Mouse (Mus musculus) neural tube, embryonic 15.5 days (tissue): Measurements from ENCODE around the gene Sh3rf3. TPM values are rescaled to one million over a fixed set of nuclear protein-coding genes. Genes with fewer than 3 reads are reported as not detected.

Experiments used
- ATAC-seq: fragments of 200-750 bp; cut with Nextera tagmentation; 2 replicates; pipeline ENCODE4 v1.8.0; 2017; ENCODE audit warnings: mild to moderate bottlenecking, moderate TSS enrichment, moderate library complexity; ENCODE audit not compliant: low FRiP score
- H3K27ac ChIP-seq: fragments of 300-500 bp; sonication (generic); replicated peaks from 2 replicates; pipeline ENCODE4 v1.5.1; 2015; ENCODE audit warnings: mild to moderate bottlenecking, inconsistent platforms
- H3K27me3 ChIP-seq: fragments of 300-500 bp; sonication (generic); replicated peaks from 2 replicates; pipeline ENCODE4 v1.6.1; 2015; ENCODE audit warnings: inconsistent platforms
- H3K36me3 ChIP-seq: fragments of 300-500 bp; sonication (generic); 2 replicates; pipeline ENCODE4 v1.6.1; 2015; ENCODE audit warnings: inconsistent platforms
- H3K4me1 ChIP-seq: fragments of 300-500 bp; sonication (generic); 2 replicates; pipeline ENCODE4 v1.6.1; 2015; ENCODE audit warnings: inconsistent platforms
- H3K4me2 ChIP-seq: fragments of 300-500 bp; sonication (generic); 2 replicates; pipeline ENCODE4 v1.6.1; 2015; ENCODE audit warnings: inconsistent platforms, mild to moderate bottlenecking, moderate library complexity
- H3K4me3 ChIP-seq: fragments of 300-500 bp; sonication (generic); replicated peaks from 2 replicates; pipeline ENCODE4 v1.5.1; 2015; ENCODE audit warnings: mild to moderate bottlenecking, inconsistent platforms
- H3K9ac ChIP-seq: fragments of 300-500 bp; sonication (generic); replicated peaks from 2 replicates; pipeline ENCODE4 v1.6.1; 2015; ENCODE audit warnings: mild to moderate bottlenecking, inconsistent platforms
- H3K9me3 ChIP-seq: fragments of 300-500 bp; sonication (generic); replicated peaks from 2 replicates; pipeline ENCODE4 v1.6.1; 2016; ENCODE audit warnings: inconsistent platforms
- WGBS: fragments of 180-500 bp; shearing (Covaris S2); methylation state at CpG from one replicate; pipeline ENCODE4 v1.1.7; 2015; ENCODE audit warnings: mixed read lengths; 5-methylcytosine and 5-hydroxymethylcytosine counted together
- polyA plus RNA-seq: library from polyadenylated mRNA; unstranded; fragments of >200 nt; fragmentation: Nextera tagmentation; extraction: Ambion mirVana; gene quantifications from 2 replicates; pipeline ENCODE4 v1.2.1, GENCODE M21; 2015

The Sh3rf3 gene
- 3.3 and 3.6 TPM in 2 replicates for polyA plus RNA-seq

- Histone ChIP-seq H3K4me1 (peaks cover 21% of the 10 kb centered on the region), H3K9ac (peak within 1 kb of the TSS; percentile 59), H3K27ac (peak within 1 kb of the TSS; percentile 84), H3K27me3 (peaks cover 18% of the 10 kb centered on the region), H3K9me3 (no peaks in the 10 kb centered on the region), H3K4me2 (peak within 1 kb of the TSS; percentile 92), H3K4me3 (peak within 1 kb of the TSS; percentile 54), H3K36me3 (no peaks in the 10 kb centered on the region)
- peak; percentile 49 for ATAC-seq
- WGBS = under 1% methylated on average over 78 of the region's 79 CpGs
Observed at GRCm38 (mm10) chr10:58813081-58813800, at the start of gene Sh3rf3. TSS of gene Sh3rf3 (plus strand) at chr10:58813359.

DNA sequence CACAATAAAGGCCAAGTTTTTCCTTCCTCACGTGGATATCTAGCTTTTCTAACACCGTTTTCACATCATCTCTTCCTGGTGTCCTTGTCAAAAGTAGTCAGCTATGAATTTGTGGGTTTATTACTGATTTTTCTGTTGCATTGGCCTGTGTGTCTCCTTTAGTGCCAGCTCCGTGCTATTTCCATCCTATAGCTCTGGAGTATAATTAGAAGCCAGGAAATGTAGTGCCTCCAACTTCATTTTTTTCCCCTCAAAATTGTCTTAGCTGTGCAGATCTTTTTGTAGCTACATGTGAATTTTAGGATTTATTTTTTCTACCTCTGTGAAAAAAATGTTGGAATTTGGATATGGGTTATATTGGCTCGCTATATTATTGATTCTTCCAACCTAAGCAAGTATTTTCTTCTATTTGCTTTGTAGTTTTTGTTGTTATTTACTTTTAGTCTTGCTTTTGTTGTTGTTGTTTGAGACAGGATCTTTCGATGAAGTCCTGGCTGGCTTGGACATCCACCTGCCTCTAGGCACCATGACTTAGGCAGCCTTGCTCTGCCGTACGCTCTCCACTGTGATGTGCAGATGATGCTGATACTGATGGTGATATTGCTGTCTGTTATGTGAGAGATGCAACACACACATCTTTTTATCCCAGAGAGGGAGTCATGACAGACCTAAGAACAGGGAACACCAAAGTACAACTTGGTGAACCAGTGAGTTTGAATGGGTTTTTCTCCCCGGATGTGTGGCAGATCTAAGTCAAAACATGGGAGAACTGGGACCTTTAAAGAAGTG is 24.5 kb upstream of the Sh3rf3 start:
- Histone ChIP-seq H3K4me3 (no peak overlapping the region), H3K9me3 (no peaks in the 10 kb centered on the region), H3K9ac (no peak overlapping the region), H3K4me2 (no peak overlapping the region), H3K4me1 (no peaks in the 10 kb centered on the region), H3K27ac (no peak overlapping the region), H3K27me3 (no peaks in the 10 kb centered on the region), H3K36me3 (no peaks in the 10 kb centered on the region)
- ATAC-seq = no peak
- 91% methylated on average over 8 of the region's 8 CpGs for WGBS

GRCm38 (mm10) chr10:58797555-58797954 is 15.6 kb upstream of the Sh3rf3 start:
- no peak overlapping the region for H3K9ac ChIP-seq
- no peak overlapping the region for H3K4me2 ChIP-seq
- no peaks in the 10 kb centered on the region for H3K9me3 ChIP-seq
- ATAC-seq = no peak
- no peaks in the 10 kb centered on the region for H3K36me3 ChIP-seq
- H3K27me3 ChIP-seq = no peaks in the 10 kb centered on the region
- H3K27ac ChIP-seq = no peak overlapping the region
- H3K4me3 ChIP-seq = no peak overlapping the region
- 0 out of 2 replicates have a peak, but pooled peaks cover 5% of the 10 kb centered on the region for H3K4me1 ChIP-seq
- WGBS = 94% methylated on average over 8 of the region's 8 CpGs

- no peak overlapping the region for H3K9ac ChIP-seq
- no peaks in the 10 kb centered on the region for H3K27me3 ChIP-seq
- ATAC-seq = no peak
- H3K9me3 ChIP-seq = no peaks in the 10 kb centered on the region
- no peak overlapping the region for H3K27ac ChIP-seq
- 67% methylated on average over 3 of the region's 3 CpGs for WGBS
- H3K4me2 ChIP-seq = no peak overlapping the region
- 0 out of 2 replicates have a peak, but pooled peaks cover 5% of the 10 kb centered on the region for H3K4me1 ChIP-seq
- H3K4me3 ChIP-seq = no peak overlapping the region
- no peaks in the 10 kb centered on the region for H3K36me3 ChIP-seq
Observed at GRCm38 (mm10) chr10:58798156-58798555, 15.0 kb upstream of the Sh3rf3 start.

- Histone ChIP-seq H3K4me2 (peak overlapping the region; percentile 37), H3K36me3 (no peaks in the 10 kb centered on the region), H3K4me1 (0 out of 2 replicates have a peak, but pooled peaks cover 5% of the 10 kb centered on the region), H3K4me3 (no peak overlapping the region), H3K9me3 (no peaks in the 10 kb centered on the region), H3K9ac (no peak overlapping the region), H3K27ac (no peak overlapping the region), H3K27me3 (no peaks in the 10 kb centered on the region)
- WGBS = 25% methylated on average over 21 of the region's 21 CpGs
- ATAC-seq = no peak
Observed at GRCm38 (mm10) chr10:58800996-58801433, 12.1 kb upstream of the Sh3rf3 start.

GRCm38 (mm10) chr10:58802391-58802790 is 10.8 kb upstream of the Sh3rf3 start:
- Histone ChIP-seq H3K4me3 (no peak overlapping the region), H3K27me3 (no peaks in the 10 kb centered on the region), H3K4me2 (no peak overlapping the region), H3K9me3 (no peaks in the 10 kb centered on the region), H3K27ac (no peak overlapping the region), H3K9ac (no peak overlapping the region), H3K36me3 (no peaks in the 10 kb centered on the region), H3K4me1 (0 out of 2 replicates have a peak, but pooled peaks cover 5% of the 10 kb centered on the region)
- 80% methylated on average over 1 of the region's 1 CpGs for WGBS
- ATAC-seq = no peak

DNA sequence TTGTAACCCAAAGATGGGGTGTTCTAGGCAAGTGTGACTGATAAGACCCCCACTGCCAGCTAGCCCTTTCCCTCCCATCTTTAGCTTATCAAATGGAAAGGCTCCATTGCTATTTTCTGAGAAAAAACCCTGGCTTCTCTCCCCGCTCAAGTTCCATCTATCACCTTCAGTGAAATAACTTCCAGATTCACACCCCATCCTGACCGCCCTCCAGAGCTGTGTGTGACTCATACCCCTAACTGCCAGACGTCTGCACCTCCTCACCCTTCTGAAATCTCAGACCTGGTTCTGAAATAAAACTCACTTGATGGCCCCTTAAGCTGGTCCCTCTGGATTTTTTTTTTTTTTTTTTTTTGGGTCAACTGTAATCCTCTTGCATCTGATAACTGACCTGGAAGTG is 5.2 kb upstream of the Sh3rf3 start:
- Histone ChIP-seq H3K36me3 (no peaks in the 10 kb centered on the region), H3K4me2 (no peak overlapping the region), H3K4me3 (no peak overlapping the region), H3K27me3 (peaks cover 9% of the 10 kb centered on the region), H3K27ac (no peak overlapping the region), H3K4me1 (peaks cover 5% of the 10 kb centered on the region; the same call in 1 of the 2 replicates), H3K9ac (no peak overlapping the region), H3K9me3 (no peaks in the 10 kb centered on the region)
- no peak for ATAC-seq
- WGBS = 78% methylated on average over 3 of the region's 3 CpGs

GRCm38 (mm10) chr10:58810181-58810580 is 3.0 kb upstream of the Sh3rf3 start:
- ATAC-seq = no peak

GRCm38 (mm10) chr10:58812210-58813080 is 714 bp upstream of the Sh3rf3 start:
- peak; percentile 79 for ATAC-seq
- H3K36me3 ChIP-seq = no peaks in the 10 kb centered on the region
- peaks cover 21% of the 10 kb centered on the region for H3K4me1 ChIP-seq
- H3K4me3 ChIP-seq = peak overlapping the region; percentile 54
- H3K27me3 ChIP-seq = peaks cover 18% of the 10 kb centered on the region
- peak overlapping the region; percentile 84 for H3K27ac ChIP-seq
- peak overlapping the region; percentile 92 for H3K4me2 ChIP-seq
- no peaks in the 10 kb centered on the region for H3K9me3 ChIP-seq
- H3K9ac ChIP-seq = peak overlapping the region; percentile 59
- under 1% methylated on average over 63 of the region's 63 CpGs for WGBS

More at GRCm38 (mm10) chr10:58810181-58810580, 3.0 kb upstream of the Sh3rf3 start:
- H3K27ac ChIP-seq = no peak overlapping the region
- H3K9ac ChIP-seq = no peak overlapping the region
- WGBS = 88% methylated on average over 5 of the region's 5 CpGs
- H3K4me1 ChIP-seq = peaks cover 18% of the 10 kb centered on the region
- H3K9me3 ChIP-seq = no peaks in the 10 kb centered on the region
- peaks cover 18% of the 10 kb centered on the region for H3K27me3 ChIP-seq
- no peak overlapping the region for H3K4me3 ChIP-seq
- H3K4me2 ChIP-seq = no peak overlapping the region
- H3K36me3 ChIP-seq = no peaks in the 10 kb centered on the region

GRCm38 (mm10) chr10:58813801-58814191 is 637 bp downstream of the Sh3rf3 start:
- Histone ChIP-seq H3K9ac (peak overlapping the region; percentile 59), H3K4me3 (peak overlapping the region; percentile 54), H3K4me1 (peaks cover 21% of the 10 kb centered on the region), H3K4me2 (peak overlapping the region; percentile 92), H3K9me3 (no peaks in the 10 kb centered on the region), H3K27ac (peak overlapping the region; percentile 48), H3K27me3 (peaks cover 16% of the 10 kb centered on the region), H3K36me3 (no peaks in the 10 kb centered on the region)
- ATAC-seq = peak; percentile 46
- 2% methylated on average over 35 of the region's 35 CpGs for WGBS

- H3K36me3 ChIP-seq = no peaks in the 10 kb centered on the region
- no peaks in the 10 kb centered on the region for H3K9me3 ChIP-seq
- H3K27me3 ChIP-seq = peaks cover 16% of the 10 kb centered on the region
- 0 out of 2 replicates have a peak overlapping the region, but pooled peaks have one; percentile 59 for H3K9ac ChIP-seq
- no peak for ATAC-seq
- H3K4me3 ChIP-seq = peak overlapping the region; percentile 54
- WGBS = 36% methylated on average over 7 of the region's 7 CpGs
- peak overlapping the region; percentile 92 for H3K4me2 ChIP-seq
- peaks cover 21% of the 10 kb centered on the region for H3K4me1 ChIP-seq
- no peak overlapping the region for H3K27ac ChIP-seq
Observed at GRCm38 (mm10) chr10:58814486-58814885, 1.3 kb downstream of the Sh3rf3 start.
